Mouse (Mus musculus): ENCODE measurements around the gene Gpm6b. TPM values are rescaled to one million over a fixed set of nuclear protein-coding genes. Genes with fewer than 3 reads are reported as not detected.

Gpm6b gene
- polyA plus RNA-seq (2014; fragmentation: Nextera tagmentation; extraction: Ambion mirVana): 245 and 296 TPM in 2 replicates

- Histone ChIP-seq H3K27ac (ENCODE audit: low read depth, low read length) (peak within 1 kb of the TSS; percentile 33; the same call in 1 of the 2 replicates), H3K27me3 (replicated peaks; ENCODE audit: control insufficient read depth, insufficient read depth, low read length) (0 out of 2 replicates have a peak, but pooled peaks cover 4% of the 10 kb centered on the region), H3K4me3 (ENCODE audit: low read depth, low read length) (peak within 1 kb of the TSS; percentile 55), H3K4me2 (ENCODE audit: low read length) (peak within 1 kb of the TSS; percentile 59), H3K4me1 (ENCODE audit: control insufficient read depth, insufficient read depth, low read length) (no peaks in the 10 kb centered on the region), H3K36me3 (ENCODE audit: control insufficient read depth, insufficient read depth, low read length) (no peaks in the 10 kb centered on the region), H3K9me3 (replicated peaks; ENCODE audit: control insufficient read depth, low read length) (no peaks in the 10 kb centered on the region), H3K9ac (ENCODE audit: low read length) (peak within 1 kb of the TSS; percentile 77)
- DNase-seq (ENCODE audit: low spot score) (peak; percentile 58), ATAC-seq (peak; percentile 93)
- 43% methylated on average over 59 of the region's 63 CpGs for WGBS
Observed at GRCm38 (mm10) chrX:166238831-166239460, at the start of gene Gpm6b. TSS of gene Gpm6b (plus strand) at chrX:166238911.

GRCm38 (mm10) chrX:166196327-166196726 lies 42.4 kb upstream of the Gpm6b start:
- no peaks in the 10 kb centered on the region for H3K9me3 ChIP-seq (replicated peaks; ENCODE audit: control insufficient read depth, low read length)
- H3K4me1 ChIP-seq (ENCODE audit: control insufficient read depth, insufficient read depth, low read length): no peaks in the 10 kb centered on the region
- no peak overlapping the region for H3K4me2 ChIP-seq (ENCODE audit: low read length)
- DNase-seq (ENCODE audit: low spot score): no peak
- H3K27me3 ChIP-seq (replicated peaks; ENCODE audit: control insufficient read depth, insufficient read depth, low read length): no peaks in the 10 kb centered on the region
- no peaks in the 10 kb centered on the region for H3K36me3 ChIP-seq (ENCODE audit: control insufficient read depth, insufficient read depth, low read length)
- no peak overlapping the region for H3K4me3 ChIP-seq (ENCODE audit: low read depth, low read length)
- H3K27ac ChIP-seq (ENCODE audit: low read depth, low read length): no peak overlapping the region
- ATAC-seq: no peak
- H3K9ac ChIP-seq (ENCODE audit: low read length): no peak overlapping the region

- DNase-seq (ENCODE audit: low spot score): no peak
- 94% methylated on average over 2 of the region's 2 CpGs for WGBS
Observed at GRCm38 (mm10) chrX:166198266-166198665, 40.4 kb upstream of the Gpm6b start.

GRCm38 (mm10) chrX:166199812-166200211 lies 38.9 kb upstream of the Gpm6b start:
- no peak overlapping the region for H3K4me2 ChIP-seq (ENCODE audit: low read length)
- no peak overlapping the region for H3K9ac ChIP-seq (ENCODE audit: low read length)
- no peaks in the 10 kb centered on the region for H3K27me3 ChIP-seq (replicated peaks; ENCODE audit: control insufficient read depth, insufficient read depth, low read length)
- no peak for ATAC-seq
- DNase-seq (ENCODE audit: low spot score): no peak
- H3K4me1 ChIP-seq (ENCODE audit: control insufficient read depth, insufficient read depth, low read length): no peaks in the 10 kb centered on the region
- no peaks in the 10 kb centered on the region for H3K9me3 ChIP-seq (replicated peaks; ENCODE audit: control insufficient read depth, low read length)
- no peaks in the 10 kb centered on the region for H3K36me3 ChIP-seq (ENCODE audit: control insufficient read depth, insufficient read depth, low read length)
- no peak overlapping the region for H3K4me3 ChIP-seq (ENCODE audit: low read depth, low read length)
- no peak overlapping the region for H3K27ac ChIP-seq (ENCODE audit: low read depth, low read length)

More at GRCm38 (mm10) chrX:166198266-166198665, 40.4 kb upstream of the Gpm6b start:
- H3K27me3 ChIP-seq (replicated peaks; ENCODE audit: control insufficient read depth, insufficient read depth, low read length): no peaks in the 10 kb centered on the region
- H3K36me3 ChIP-seq (ENCODE audit: control insufficient read depth, insufficient read depth, low read length): no peaks in the 10 kb centered on the region
- no peak overlapping the region for H3K9ac ChIP-seq (ENCODE audit: low read length)
- no peak for ATAC-seq
- H3K4me1 ChIP-seq (ENCODE audit: control insufficient read depth, insufficient read depth, low read length): no peaks in the 10 kb centered on the region
- H3K4me2 ChIP-seq (ENCODE audit: low read length): no peak overlapping the region
- H3K4me3 ChIP-seq (ENCODE audit: low read depth, low read length): no peak overlapping the region
- no peak overlapping the region for H3K27ac ChIP-seq (ENCODE audit: low read depth, low read length)
- no peaks in the 10 kb centered on the region for H3K9me3 ChIP-seq (replicated peaks; ENCODE audit: control insufficient read depth, low read length)

GRCm38 (mm10) chrX:166214576-166214975 lies 24.1 kb upstream of the Gpm6b start:
- ATAC-seq (no peak), DNase-seq (ENCODE audit: low spot score) (no peak)
- WGBS: 71% methylated on average over 2 of the region's 2 CpGs
- no peaks in the 10 kb centered on the region for H3K27me3 ChIP-seq (replicated peaks; ENCODE audit: control insufficient read depth, insufficient read depth, low read length)
- H3K36me3 ChIP-seq (ENCODE audit: control insufficient read depth, insufficient read depth, low read length): no peaks in the 10 kb centered on the region
- no peak overlapping the region for H3K27ac ChIP-seq (ENCODE audit: low read depth, low read length)
- no peaks in the 10 kb centered on the region for H3K9me3 ChIP-seq (replicated peaks; ENCODE audit: control insufficient read depth, low read length)
- no peak overlapping the region for H3K4me2 ChIP-seq (ENCODE audit: low read length)
- no peak overlapping the region for H3K9ac ChIP-seq (ENCODE audit: low read length)
- no peaks in the 10 kb centered on the region for H3K4me1 ChIP-seq (ENCODE audit: control insufficient read depth, insufficient read depth, low read length)
- H3K4me3 ChIP-seq (ENCODE audit: low read depth, low read length): no peak overlapping the region

GRCm38 (mm10) chrX:166216248-166216647 lies 22.5 kb upstream of the Gpm6b start:
- Histone ChIP-seq H3K36me3 (ENCODE audit: control insufficient read depth, insufficient read depth, low read length) (no peaks in the 10 kb centered on the region), H3K27ac (ENCODE audit: low read depth, low read length) (no peak overlapping the region), H3K27me3 (replicated peaks; ENCODE audit: control insufficient read depth, insufficient read depth, low read length) (no peaks in the 10 kb centered on the region), H3K4me3 (ENCODE audit: low read depth, low read length) (no peak overlapping the region), H3K4me1 (ENCODE audit: control insufficient read depth, insufficient read depth, low read length) (no peaks in the 10 kb centered on the region), H3K9me3 (replicated peaks; ENCODE audit: control insufficient read depth, low read length) (no peaks in the 10 kb centered on the region), H3K9ac (ENCODE audit: low read length) (no peak overlapping the region), H3K4me2 (ENCODE audit: low read length) (no peak overlapping the region)
- DNase-seq (ENCODE audit: low spot score) (no peak), ATAC-seq (no peak)
- 79% methylated on average over 6 of the region's 6 CpGs for WGBS

GRCm38 (mm10) chrX:166216720-166217119 lies 22.0 kb upstream of the Gpm6b start:
- H3K4me1 ChIP-seq (ENCODE audit: control insufficient read depth, insufficient read depth, low read length): no peaks in the 10 kb centered on the region
- ATAC-seq (no peak), DNase-seq (ENCODE audit: low spot score) (no peak)
- H3K9ac ChIP-seq (ENCODE audit: low read length): no peak overlapping the region
- H3K36me3 ChIP-seq (ENCODE audit: control insufficient read depth, insufficient read depth, low read length): no peaks in the 10 kb centered on the region
- no peak overlapping the region for H3K4me3 ChIP-seq (ENCODE audit: low read depth, low read length)
- H3K27me3 ChIP-seq (replicated peaks; ENCODE audit: control insufficient read depth, insufficient read depth, low read length): no peaks in the 10 kb centered on the region
- H3K27ac ChIP-seq (ENCODE audit: low read depth, low read length): no peak overlapping the region
- WGBS: 87% methylated on average over 8 of the region's 8 CpGs
- no peak overlapping the region for H3K4me2 ChIP-seq (ENCODE audit: low read length)
- H3K9me3 ChIP-seq (replicated peaks; ENCODE audit: control insufficient read depth, low read length): no peaks in the 10 kb centered on the region

GRCm38 (mm10) chrX:166219331-166219730 lies 19.4 kb upstream of the Gpm6b start:
- 71% methylated on average over 5 of the region's 5 CpGs for WGBS
- no peaks in the 10 kb centered on the region for H3K9me3 ChIP-seq (replicated peaks; ENCODE audit: control insufficient read depth, low read length)

GRCm38 (mm10) chrX:166226856-166227255 lies 11.9 kb upstream of the Gpm6b start:
- H3K27ac ChIP-seq (ENCODE audit: low read depth, low read length): no peak overlapping the region
- H3K4me1 ChIP-seq (ENCODE audit: control insufficient read depth, insufficient read depth, low read length): no peaks in the 10 kb centered on the region
- WGBS: 70% methylated on average over 5 of the region's 5 CpGs
- no peaks in the 10 kb centered on the region for H3K27me3 ChIP-seq (replicated peaks; ENCODE audit: control insufficient read depth, insufficient read depth, low read length)
- DNase-seq (ENCODE audit: low spot score) (no peak), ATAC-seq (no peak)
- H3K9ac ChIP-seq (ENCODE audit: low read length): no peak overlapping the region
- no peak overlapping the region for H3K4me2 ChIP-seq (ENCODE audit: low read length)
- H3K36me3 ChIP-seq (ENCODE audit: control insufficient read depth, insufficient read depth, low read length): no peaks in the 10 kb centered on the region
- no peak overlapping the region for H3K4me3 ChIP-seq (ENCODE audit: low read depth, low read length)
- H3K9me3 ChIP-seq (replicated peaks; ENCODE audit: control insufficient read depth, low read length): no peaks in the 10 kb centered on the region

More at GRCm38 (mm10) chrX:166219331-166219730, 19.4 kb upstream of the Gpm6b start:
- H3K4me2 ChIP-seq (ENCODE audit: low read length): no peak overlapping the region
- H3K27me3 ChIP-seq (replicated peaks; ENCODE audit: control insufficient read depth, insufficient read depth, low read length): no peaks in the 10 kb centered on the region
- no peak for ATAC-seq
- no peak overlapping the region for H3K9ac ChIP-seq (ENCODE audit: low read length)
- no peak overlapping the region for H3K4me3 ChIP-seq (ENCODE audit: low read depth, low read length)
- no peak for DNase-seq (ENCODE audit: low spot score)
- H3K27ac ChIP-seq (ENCODE audit: low read depth, low read length): no peak overlapping the region
- no peaks in the 10 kb centered on the region for H3K4me1 ChIP-seq (ENCODE audit: control insufficient read depth, insufficient read depth, low read length)
- no peaks in the 10 kb centered on the region for H3K36me3 ChIP-seq (ENCODE audit: control insufficient read depth, insufficient read depth, low read length)
